Mouse (Mus musculus) kidney, postnatal 14 days (tissue): ENCODE data around the gene Gm20708.

Experiments used
- DNase-seq: peaks from one replicate; pipeline ENCODE4 v3.0.0; 2022; ENCODE audit warnings: mixed read lengths

The Gm20708 gene

GRCm38 (mm10) chr11:117834086-117834485 is 24.6 kb downstream of the Gm20708 start:
- peak; percentile 81 for DNase-seq

DNA sequence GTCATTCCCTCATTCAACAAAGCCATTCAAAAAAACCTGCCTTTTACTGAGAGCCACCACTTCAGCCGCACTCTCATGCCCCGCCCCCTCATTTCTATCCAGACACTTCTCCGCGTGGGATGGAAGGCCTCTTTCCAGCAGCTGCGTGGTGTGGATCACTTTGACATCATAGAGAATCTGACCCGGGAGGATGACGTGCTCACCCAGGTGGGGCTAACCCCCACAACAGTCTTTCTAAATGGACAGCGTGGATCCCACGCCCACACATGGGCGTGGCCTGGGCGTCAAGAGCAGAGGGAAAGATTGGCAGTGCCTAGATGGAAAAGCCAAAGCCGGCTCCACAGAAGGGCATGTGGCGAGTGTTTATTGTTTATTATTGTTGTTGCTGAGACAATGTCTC is 26.8 kb downstream of the Gm20708 start:
- no peak for DNase-seq

- DNase-seq = peak; percentile 59
Observed at GRCm38 (mm10) chr11:117838572-117838971, 29.1 kb downstream of the Gm20708 start.

DNA sequence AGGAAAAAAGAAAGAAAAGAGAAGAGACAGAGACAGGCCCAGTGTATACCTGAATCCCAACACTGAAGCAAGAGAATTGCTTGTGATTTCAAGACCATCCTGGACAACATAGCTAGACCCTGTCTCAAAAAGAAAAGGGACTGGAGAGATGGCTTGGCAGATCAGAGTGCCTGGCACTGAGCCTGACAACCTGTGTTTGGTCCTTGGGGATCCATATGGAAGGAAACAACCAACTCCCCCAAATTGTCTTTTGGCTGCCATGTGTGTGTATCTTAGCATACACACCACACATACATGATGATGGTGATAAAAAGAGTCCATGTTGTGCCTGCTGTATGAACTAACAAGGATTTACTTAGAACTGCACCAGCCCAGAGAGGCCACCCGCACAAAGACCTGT is 29.6 kb downstream of the Gm20708 start:
- DNase-seq = no peak

DNA sequence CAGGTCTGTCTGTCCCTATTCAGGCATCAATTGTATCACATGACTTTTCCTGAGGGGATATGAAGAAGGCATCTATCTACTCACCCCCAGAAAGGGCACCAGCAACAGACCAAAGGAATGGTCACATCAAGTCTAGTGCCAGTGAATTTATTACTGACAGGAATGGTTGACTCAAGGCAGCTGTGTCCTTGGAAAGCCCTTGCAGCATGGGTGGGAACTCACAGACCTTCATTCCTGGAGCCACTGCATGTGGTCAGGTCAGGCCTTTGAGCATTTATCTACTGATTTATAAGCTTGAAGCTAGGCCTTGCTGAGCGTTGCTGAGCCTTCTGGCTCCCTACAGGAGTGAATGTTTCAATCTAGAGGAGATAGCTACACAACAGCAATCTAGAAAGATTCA is 31.4 kb downstream of the Gm20708 start:
- DNase-seq = no peak

DNA sequence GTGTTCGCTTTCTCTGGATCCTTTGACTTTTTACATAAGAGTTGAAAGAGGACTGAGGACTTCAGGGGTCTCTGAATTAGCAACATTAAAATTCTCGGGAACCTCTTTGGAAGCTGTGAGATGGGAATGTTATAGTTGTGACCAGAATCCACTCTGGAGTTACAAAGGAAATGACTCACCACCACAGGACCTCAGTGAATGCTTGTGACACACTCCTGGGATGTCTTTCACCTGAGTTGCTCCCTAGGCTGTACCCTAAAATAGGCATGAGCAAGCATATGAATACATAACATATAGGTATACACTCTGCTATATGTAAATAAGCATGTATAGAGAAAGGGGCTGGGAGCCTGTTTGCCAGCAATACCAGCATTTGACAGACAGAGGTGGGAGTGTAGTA is 34.0 kb downstream of the Gm20708 start:
- DNase-seq = no peak

GRCm38 (mm10) chr11:117844997-117845396 is 35.5 kb downstream of the Gm20708 start:
- peak; percentile 71 for DNase-seq

GRCm38 (mm10) chr11:117845651-117846050 is 36.2 kb downstream of the Gm20708 start:
- DNase-seq = no peak

DNA sequence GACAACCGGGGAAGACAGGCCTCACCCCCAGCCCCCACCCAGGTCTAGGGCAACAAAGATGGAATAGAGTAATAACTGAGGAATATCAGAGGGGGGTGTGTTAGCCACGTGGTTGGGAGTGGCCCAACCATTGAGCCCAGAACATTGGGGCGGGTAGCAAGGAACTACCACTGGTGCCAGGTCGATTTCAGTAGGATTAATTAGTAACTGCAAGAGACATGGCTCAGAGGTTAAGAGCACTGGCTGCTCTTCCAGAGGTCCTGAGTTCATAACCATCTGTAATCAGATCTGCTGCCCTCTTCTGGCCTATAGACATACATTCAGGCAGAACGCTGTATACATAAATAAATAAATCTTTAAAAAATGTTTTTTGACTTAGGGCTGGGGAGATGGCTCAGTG is 37.2 kb downstream of the Gm20708 start:
- peak; percentile 76 for DNase-seq

DNA sequence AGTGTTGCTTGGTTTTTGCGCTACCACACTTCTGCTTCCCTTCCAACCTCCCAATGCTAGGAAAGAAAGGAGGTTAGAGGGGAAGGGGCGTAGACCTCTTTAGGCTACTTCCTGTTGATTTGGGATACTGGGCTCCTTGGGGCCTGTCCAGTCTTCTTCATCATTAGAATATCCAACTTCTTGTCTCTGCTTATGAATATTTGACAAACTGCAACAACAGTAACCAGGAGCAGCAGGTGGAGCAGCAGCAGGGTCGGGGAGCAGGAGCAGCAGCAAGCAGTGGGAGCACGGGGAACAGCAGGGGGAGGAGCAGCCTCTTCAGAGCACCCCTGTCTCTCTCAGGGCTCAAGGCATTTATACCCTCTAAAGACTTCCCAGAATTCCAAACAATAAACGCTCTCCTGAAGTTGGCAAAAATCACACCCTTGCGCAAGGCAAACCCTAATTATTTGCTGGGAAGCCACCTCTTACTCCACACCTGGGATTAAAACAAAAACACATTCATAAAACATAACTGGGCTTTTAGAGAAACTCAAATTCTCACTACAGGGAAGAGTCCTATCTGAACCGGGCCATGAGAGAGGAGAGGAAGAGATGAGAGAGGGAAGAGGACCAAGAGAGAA is 38.2 kb downstream of the Gm20708 start:
- no peak for DNase-seq

GRCm38 (mm10) chr11:117848271-117848984 is 39.0 kb downstream of the Gm20708 start:
- DNase-seq = peak; percentile 58

DNA sequence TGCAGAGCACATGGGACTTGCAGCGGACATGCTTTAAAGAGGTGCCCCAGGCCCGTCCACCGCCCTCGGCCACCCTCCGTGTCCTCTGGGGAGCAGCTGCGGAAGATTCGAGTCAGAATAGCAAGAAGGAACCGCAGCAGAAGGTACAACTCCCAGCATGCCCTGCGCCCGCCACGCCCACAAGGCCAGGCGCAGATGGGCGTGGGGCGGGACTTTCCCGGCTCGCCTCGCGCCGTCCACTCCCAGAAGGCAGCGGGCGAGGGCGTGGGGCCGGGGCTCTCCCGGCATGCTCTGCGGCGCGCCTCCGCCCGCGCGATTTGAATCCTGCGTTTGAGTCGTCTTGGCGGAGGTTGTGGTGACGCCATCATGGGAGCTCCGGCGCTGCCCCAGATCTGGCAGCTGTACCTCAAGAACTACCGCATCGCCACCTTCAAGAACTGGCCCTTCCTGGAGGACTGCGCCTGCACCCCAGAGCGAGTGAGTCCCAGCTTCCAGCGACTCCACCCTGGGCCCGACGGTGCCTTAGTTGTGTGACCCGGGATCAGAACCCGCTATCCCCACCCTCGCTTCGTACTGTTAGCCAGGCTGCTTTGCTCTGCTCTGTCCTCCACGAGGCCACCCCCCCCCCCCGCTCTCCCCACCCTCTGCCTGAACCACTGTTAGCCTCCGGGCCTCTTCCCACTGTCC is 39.7 kb downstream of the Gm20708 start, which contains the start of gene Birc5:
TSS of gene Birc5 (plus strand) at position 267 of the 687 bp plus-strand sequence.
- DNase-seq = peak; percentile 98

DNA sequence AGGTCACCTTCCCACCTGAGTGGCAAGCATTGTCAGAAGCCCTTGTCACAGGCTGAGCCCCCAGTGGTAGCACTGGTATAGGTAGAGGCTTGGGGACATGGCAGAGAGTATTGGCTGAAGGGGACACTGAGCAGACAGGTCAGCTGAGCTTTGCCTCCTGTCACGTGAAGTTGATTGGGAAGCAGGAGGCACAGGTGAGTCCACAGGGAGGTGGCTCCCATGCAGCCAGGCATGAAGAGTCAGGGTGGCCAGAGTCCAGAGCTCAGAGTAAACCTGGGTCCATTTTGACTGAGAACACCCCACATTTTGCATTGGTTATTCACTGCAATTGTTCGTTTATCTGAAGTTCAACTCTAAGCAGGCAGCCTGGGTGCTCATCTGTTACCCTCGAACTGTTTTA is 43.4 kb downstream of the Gm20708 start:
- DNase-seq = no peak

GRCm38 (mm10) chr11:117854241-117854640 is 44.8 kb downstream of the Gm20708 start:
- DNase-seq = no peak

- no peak for DNase-seq
Observed at GRCm38 (mm10) chr11:117855360-117855759, 45.9 kb downstream of the Gm20708 start.

GRCm38 (mm10) chr11:117855975-117856374 is 46.5 kb downstream of the Gm20708 start:
- DNase-seq = no peak

DNA sequence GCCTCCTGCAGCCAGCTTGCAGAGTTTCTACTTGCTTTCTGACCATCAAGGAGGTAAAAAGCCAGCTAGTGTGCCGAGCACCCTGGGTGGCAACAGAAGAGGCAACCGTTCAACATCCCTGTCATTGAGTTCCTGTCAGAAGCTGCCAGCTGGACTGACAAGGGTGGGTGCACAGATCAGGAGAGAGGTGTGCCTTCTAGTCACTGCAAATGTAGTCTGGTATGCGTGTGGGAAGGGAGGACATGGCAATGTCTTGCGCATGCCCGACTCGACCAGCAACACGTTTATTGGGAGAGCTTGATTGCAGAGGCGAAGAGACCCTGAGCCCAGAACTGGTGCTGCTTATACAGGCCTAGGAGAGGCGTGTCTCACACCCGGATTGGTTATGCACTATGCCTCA is 48.0 kb downstream of the Gm20708 start:
- DNase-seq = no peak

DNA sequence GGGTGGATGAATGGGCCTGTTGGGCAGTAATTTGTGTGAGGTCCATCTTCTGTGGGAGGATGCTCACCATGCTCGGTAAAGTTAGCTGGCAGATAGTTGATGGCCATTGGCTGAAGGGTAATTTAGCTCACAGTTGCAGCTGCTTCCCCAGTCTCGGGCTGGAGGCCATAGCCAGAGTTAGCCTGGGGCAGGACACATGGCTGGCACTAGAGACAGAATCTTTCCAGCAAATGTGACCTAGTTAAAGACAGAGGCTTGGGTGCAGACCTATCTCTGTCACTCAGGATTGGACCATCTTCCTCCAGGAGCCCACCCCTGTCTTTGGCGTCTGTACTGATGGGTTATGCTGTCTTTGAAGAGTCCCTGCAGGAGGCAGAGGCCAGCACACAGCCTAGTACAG is 48.9 kb downstream of the Gm20708 start:
- no peak for DNase-seq

DNA sequence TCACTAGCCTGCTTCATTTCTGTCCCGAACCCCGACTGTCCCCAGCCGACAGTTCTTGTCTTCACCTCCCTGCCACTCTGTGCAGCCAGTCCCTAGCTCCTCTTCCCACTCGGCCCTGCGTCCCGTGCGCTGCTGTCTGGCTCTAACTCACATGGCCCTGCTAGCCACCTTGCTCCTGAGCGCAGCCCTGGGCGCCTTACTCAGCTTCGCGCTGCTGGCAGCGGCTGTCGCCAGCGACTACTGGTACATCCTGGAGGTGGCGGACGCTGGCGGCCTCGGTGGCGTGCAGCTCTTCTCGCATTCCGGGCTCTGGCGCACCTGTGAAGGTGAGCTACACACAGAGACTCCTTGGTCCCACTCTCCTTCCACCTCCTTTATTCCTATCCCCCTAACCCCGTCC is 51.1 kb downstream of the Gm20708 start, which contains the start of gene Tmem235:
TSS of gene Tmem235 (plus strand) at position 152 of the 400 bp plus-strand sequence.
- no peak for DNase-seq

DNA sequence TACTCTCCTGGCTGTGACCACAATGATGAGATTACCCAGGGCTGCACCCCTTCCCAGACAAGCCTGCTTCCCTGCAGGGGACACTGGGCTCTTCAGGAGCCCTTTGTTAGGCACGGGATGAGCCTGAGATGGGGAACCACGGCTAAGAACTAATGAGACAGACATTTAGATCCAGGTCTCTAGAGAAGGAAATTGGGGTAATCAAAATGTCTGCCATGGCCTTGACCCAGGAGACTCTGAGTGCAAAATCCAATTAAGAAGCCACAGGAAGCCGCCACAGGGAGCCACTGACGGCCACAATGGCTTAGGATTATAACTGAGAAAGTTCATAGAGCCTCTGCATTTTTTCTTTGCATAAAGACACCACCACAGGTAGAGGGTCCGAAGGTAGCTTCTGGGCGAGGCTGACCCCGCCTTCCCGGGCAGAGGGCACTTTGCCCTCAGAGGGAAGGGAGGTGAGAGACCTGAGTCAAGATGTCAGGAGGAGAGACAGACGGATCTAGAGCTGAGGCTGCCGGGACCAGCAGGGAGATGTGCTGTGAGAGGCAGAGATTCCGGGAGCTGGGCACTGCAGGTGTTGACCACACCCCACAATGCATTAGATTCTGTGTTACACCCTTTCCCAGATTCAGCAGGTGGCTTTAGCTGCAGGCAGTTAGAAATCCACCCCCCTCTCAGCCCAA is 53.8 kb downstream of the Gm20708 start:
- DNase-seq = peak; percentile 71

DNA sequence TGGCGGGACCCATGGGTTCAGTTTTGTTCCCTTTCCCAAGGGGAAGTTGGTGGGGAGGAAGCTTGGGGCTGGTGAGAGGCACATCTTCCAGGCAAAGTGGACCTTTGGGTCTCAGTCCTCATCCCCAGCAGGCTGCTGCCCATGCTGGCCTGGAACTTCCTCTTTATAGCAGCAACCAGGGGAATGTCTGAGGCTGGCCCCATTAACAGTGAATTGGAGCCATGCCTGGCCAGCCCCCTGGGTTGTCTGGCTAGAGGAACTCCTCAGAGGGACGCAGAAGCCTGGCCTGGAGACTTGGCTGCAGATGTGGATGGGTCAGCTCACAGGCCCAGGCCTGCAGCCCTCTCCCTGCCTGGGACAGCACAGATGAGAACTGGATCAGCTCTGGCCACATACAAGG is 55.3 kb downstream of the Gm20708 start:
- no peak for DNase-seq

DNA sequence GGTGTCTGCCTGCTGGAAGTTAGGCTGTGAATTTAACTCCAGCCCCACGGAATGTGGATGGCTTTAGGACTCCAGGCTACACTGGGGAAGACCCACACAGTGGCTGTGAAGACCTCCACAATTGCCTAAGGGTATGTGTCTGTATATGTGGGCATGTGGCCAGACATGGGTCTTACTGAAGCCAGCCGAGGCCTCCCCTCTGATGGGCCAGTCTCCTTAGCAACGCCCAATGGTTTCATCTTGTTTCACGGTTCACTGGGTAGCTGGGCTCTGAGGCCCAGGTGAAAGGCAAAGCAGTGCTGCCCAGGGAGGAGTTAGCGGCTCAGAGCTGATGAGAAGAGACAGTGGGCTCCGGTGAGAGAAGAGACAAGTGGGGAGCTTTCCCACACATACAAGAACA is 56.5 kb downstream of the Gm20708 start:
- DNase-seq = peak; percentile 66

DNA sequence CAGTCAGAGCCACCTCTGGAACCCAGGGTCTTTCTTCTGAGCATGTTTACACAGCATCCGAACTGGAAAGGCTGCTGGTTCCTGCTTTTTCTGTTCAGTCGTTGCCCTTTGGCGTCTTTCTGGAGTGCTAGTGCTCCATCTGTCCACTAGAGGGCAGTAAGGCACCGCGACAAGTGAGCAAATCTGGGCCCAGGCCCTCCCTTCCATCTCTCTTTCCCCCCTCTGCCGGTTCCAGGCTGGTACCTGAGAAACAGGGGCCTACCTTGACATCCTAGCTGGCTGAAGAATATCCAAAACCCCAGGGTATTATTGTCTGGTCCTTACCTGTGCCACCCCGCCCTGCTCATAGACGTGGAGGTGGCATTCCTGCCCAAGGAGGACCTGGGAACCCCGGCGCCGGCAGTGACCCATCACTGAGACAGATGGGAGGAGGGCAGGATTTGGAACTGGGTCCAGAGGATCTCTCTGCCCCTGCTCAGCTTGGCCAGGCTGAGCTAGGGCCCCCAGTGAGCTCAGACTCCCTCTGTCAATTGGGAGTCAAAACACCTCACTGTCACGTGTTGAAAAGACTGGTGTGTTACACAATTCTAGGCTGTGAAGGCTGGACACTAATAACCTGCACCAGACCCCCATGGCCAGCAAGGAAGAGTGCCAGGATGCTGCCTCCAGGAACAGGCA is 61.4 kb downstream of the Gm20708 start:
- peak; percentile 81 for DNase-seq
